In the genomic region with DNA sequence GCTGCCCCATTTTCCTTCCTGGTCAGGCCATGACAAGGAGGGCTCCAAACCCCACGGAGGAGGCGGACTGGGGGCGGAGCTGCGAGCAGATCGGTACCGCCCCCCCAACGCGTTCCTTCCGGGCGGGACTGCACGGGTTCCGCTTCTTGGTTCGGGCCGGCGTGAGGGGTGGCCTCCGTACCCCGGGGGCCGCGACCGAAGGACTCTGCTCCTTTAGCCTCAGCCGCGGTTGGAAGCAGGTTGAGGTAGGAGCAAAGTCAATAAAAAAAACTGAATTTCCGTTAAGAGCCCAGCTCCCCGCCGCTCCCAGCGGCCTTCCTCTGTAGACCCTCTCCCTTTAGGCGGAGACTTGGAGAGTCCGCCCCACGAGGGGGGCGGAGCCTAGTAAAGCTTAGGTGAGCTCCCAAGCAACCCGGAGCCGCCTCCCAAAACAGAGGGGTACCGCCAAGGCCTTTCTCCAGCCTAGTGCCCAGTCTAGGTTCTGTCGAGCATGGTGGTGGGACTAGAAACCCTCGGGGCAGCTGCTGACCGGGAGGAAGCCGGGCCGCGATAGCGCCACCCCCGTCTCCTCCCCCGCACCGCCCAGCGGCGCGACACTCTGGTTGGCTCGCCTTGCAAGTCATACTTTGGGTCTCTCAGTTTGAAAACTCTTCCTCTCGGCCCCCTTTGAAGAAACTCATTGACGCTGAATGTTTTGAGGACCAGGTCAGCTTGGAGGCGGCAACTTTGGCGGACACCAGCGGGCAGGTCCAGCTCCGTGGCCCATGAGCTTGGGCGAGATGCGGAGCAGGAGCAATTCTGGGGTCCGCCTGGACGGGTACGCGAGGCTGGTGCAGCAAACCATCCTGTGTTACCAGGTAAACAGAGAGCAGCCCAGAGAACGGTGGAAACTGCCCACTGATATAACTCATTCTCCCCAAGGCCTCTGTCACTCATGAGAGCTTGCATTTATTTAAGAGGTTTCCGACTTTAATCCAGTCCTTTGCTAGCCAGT, we compare ENCODE assay signal across 7 mouse cellular contexts. TPM values are rescaled to one million over a fixed set of nuclear protein-coding genes. Genes with fewer than 3 reads are reported as not detected.
DNase-seq lines count a peak whose midpoint lies in the region; ATAC-seq lines count a peak whose summit lies in the region.

A gene (plus strand): TSS at position 119 of the 994 bp plus-strand sequence.

- peak within 1 kb of the TSS; percentile 88 for H3K27ac ChIP-seq in embryonic facial prominence, embryonic 10.5 days (replicated peaks)
- peak within 1 kb of the TSS; percentile 91 for H3K27ac ChIP-seq in limb, embryonic 10.5 days
- H3K27ac ChIP-seq in midbrain, embryonic 13.5 days: peak within 1 kb of the TSS; percentile 74

- peaks cover 6% of the 10 kb centered on the region for H3K4me1 ChIP-seq in embryonic facial prominence, embryonic 10.5 days
- peaks cover 5% of the 10 kb centered on the region; the same call in 1 of the 2 replicates for H3K4me1 ChIP-seq in limb, embryonic 10.5 days
- peaks cover 6% of the 10 kb centered on the region for H3K4me1 ChIP-seq in midbrain, embryonic 13.5 days (replicated peaks)

- H3K4me3 ChIP-seq in embryonic facial prominence, embryonic 10.5 days: peak within 1 kb of the TSS; percentile 66
- H3K4me3 ChIP-seq in limb, embryonic 10.5 days: peak within 1 kb of the TSS; percentile 61
- peak within 1 kb of the TSS; percentile 59 for H3K4me3 ChIP-seq in midbrain, embryonic 13.5 days (replicated peaks)

- peaks cover 78% of the 10 kb centered on the region for H3K27me3 ChIP-seq in embryonic facial prominence, embryonic 10.5 days (replicated peaks; ENCODE audit: low read depth, poor library complexity, severe bottlenecking)
- H3K27me3 ChIP-seq in limb, embryonic 10.5 days (ENCODE audit: low read depth, poor library complexity, severe bottlenecking): peaks cover 82% of the 10 kb centered on the region
- H3K27me3 ChIP-seq in midbrain, embryonic 13.5 days: peaks cover 25% of the 10 kb centered on the region; the same call in 1 of the 2 replicates

- H3K9ac ChIP-seq in midbrain, embryonic 13.5 days (replicated peaks): peak within 1 kb of the TSS; percentile 59

- 18% methylated on average over 61 of the region's 61 CpGs for WGBS in embryonic facial prominence, embryonic 10.5 days
- 9% methylated on average over 54 of the region's 61 CpGs for WGBS in limb, embryonic 10.5 days
- 24% methylated on average over 60 of the region's 61 CpGs for WGBS in midbrain, embryonic 13.5 days

- DNase-seq in adrenal gland, postnatal 10 days: peak; percentile 89
- DNase-seq in embryonic facial prominence, embryonic 10.5 days (ENCODE audit: low spot score): peak; percentile 87
- peak; percentile 86 for DNase-seq in kidney, adult 11 months
- DNase-seq in limb, embryonic 10.5 days (ENCODE audit: low spot score): peak; percentile 83
- peak; percentile 83 for DNase-seq in spleen, adult 12 weeks (ENCODE audit: low spot score)

- no peaks in the 10 kb centered on the region for H3K36me3 ChIP-seq in embryonic facial prominence, embryonic 10.5 days (replicated peaks)
- H3K36me3 ChIP-seq in limb, embryonic 10.5 days: no peaks in the 10 kb centered on the region
- H3K36me3 ChIP-seq in midbrain, embryonic 13.5 days: no peaks in the 10 kb centered on the region

- peak; percentile 93 for ATAC-seq in granulocyte monocyte progenitor cell, adult 5-6 weeks (replicated peaks; ENCODE audit: poor library complexity, severe bottlenecking)
- ATAC-seq in midbrain, embryonic 13.5 days: peak; percentile 99

- H3K4me2 ChIP-seq in midbrain, embryonic 13.5 days (replicated peaks): peak within 1 kb of the TSS; percentile 63

- no peaks in the 10 kb centered on the region for H3K9me3 ChIP-seq in embryonic facial prominence, embryonic 10.5 days
- H3K9me3 ChIP-seq in limb, embryonic 10.5 days (replicated peaks): no peaks in the 10 kb centered on the region
- no peaks in the 10 kb centered on the region for H3K9me3 ChIP-seq in midbrain, embryonic 13.5 days

RNA-seq across cellular contexts. Expression of the gene that starts here (rescaled TPM):
- total RNA-seq in adrenal gland, postnatal 10 days (2021): 10 to 100 TPM; 22.3 to 29.3 TPM
- polyA plus RNA-seq in embryonic facial prominence, embryonic 10.5 days (2016; fragmentation: Nextera tagmentation; extraction: Ambion mirVana): 15.8 and 16.1 TPM in 2 replicates
- total RNA-seq in granulocyte monocyte progenitor cell, adult 5-6 weeks (2014; fragmentation: Nextera tagmentation): 80.9 and 102 TPM in 2 replicates
- 60.4 and 69.2 TPM in 2 replicates for total RNA-seq in granulocyte monocyte progenitor cell, adult 5-6 weeks (2017)
- polyA plus RNA-seq in limb, embryonic 10.5 days (2016; fragmentation: Nextera tagmentation; extraction: Ambion mirVana): 12.4 and 16.4 TPM in 2 replicates
- 15.9 and 18.4 TPM in 2 replicates for polyA plus RNA-seq in midbrain, embryonic 13.5 days (2015; fragmentation: Nextera tagmentation; extraction: Ambion mirVana)

Comparison
In these comparisons a context has a peak if more than half of its experiments do, and no peak if none do; other contexts are left out.
1. Peak in every context shown above with its lines: DNase-seq, ATAC-seq, H3K4me3 ChIP-seq and H3K27ac ChIP-seq.